Mouse (Mus musculus): ENCODE results near the gene Gipc3. TPM values are rescaled to one million over a fixed set of nuclear protein-coding genes. Genes with fewer than 3 reads are reported as not detected.

Gene Gipc3
- polyA plus RNA-seq, 1 experiment from 2014 or later: not detected

- H3K9me3 ChIP-seq (replicated peaks): no peaks in the 10 kb centered on the region
- no peak for DNase-seq (ENCODE audit: low spot score)
- H3K27me3 ChIP-seq (ENCODE audit: low read depth, poor library complexity, severe bottlenecking): no peaks in the 10 kb centered on the region
- 0 out of 2 replicates have a peak overlapping the region, but pooled peaks have one; percentile 3 for H3K4me3 ChIP-seq
- peaks cover 27% of the 10 kb centered on the region for H3K4me1 ChIP-seq
- H3K27ac ChIP-seq (replicated peaks): no peak overlapping the region; the same call in 1 of the 2 replicates
- H3K36me3 ChIP-seq: peaks cover 82% of the 10 kb centered on the region
- WGBS: 96% methylated on average over 21 of the region's 21 CpGs
These were observed 36.0 kb downstream of the Gipc3 start for GRCm38 (mm10) chr10:81306837-81307682.

- 93% methylated on average over 12 of the region's 12 CpGs for WGBS
- Histone ChIP-seq H3K9me3 (replicated peaks) (no peaks in the 10 kb centered on the region), H3K4me1 (peaks cover 34% of the 10 kb centered on the region), H3K27ac (replicated peaks) (no peak overlapping the region), H3K36me3 (peaks cover 77% of the 10 kb centered on the region), H3K4me3 (no peak overlapping the region), H3K27me3 (ENCODE audit: low read depth, poor library complexity, severe bottlenecking) (no peaks in the 10 kb centered on the region)
- no peak for DNase-seq (ENCODE audit: low spot score)
These were observed 36.8 kb downstream of the Gipc3 start for GRCm38 (mm10) chr10:81306173-81306668.

- no peaks in the 10 kb centered on the region for H3K27me3 ChIP-seq (ENCODE audit: low read depth, poor library complexity, severe bottlenecking)
- H3K4me3 ChIP-seq: no peak overlapping the region
- peaks cover 71% of the 10 kb centered on the region for H3K36me3 ChIP-seq
- WGBS: 95% methylated on average over 14 of the region's 14 CpGs
- no peak overlapping the region for H3K27ac ChIP-seq (replicated peaks)
- no peaks in the 10 kb centered on the region for H3K9me3 ChIP-seq (replicated peaks)
- H3K4me1 ChIP-seq: peaks cover 39% of the 10 kb centered on the region
- no peak for DNase-seq (ENCODE audit: low spot score)
These were observed 37.4 kb downstream of the Gipc3 start for GRCm38 (mm10) chr10:81305663-81306062.

GRCm38 (mm10) chr10:81304597-81305238 is 38.3 kb downstream of the Gipc3 start:
- Histone ChIP-seq H3K4me1 (peaks cover 48% of the 10 kb centered on the region), H3K27ac (replicated peaks) (peak overlapping the region; percentile 33; the same call in 1 of the 2 replicates), H3K36me3 (peaks cover 64% of the 10 kb centered on the region), H3K4me3 (0 out of 2 replicates have a peak overlapping the region, but pooled peaks have one; percentile 9), H3K9me3 (replicated peaks) (no peaks in the 10 kb centered on the region), H3K27me3 (ENCODE audit: low read depth, poor library complexity, severe bottlenecking) (no peaks in the 10 kb centered on the region)
- DNase-seq (ENCODE audit: low spot score): peak; percentile 62
- 24% methylated on average over 8 of the region's 9 CpGs for WGBS

GRCm38 (mm10) chr10:81303761-81304160 is 39.3 kb downstream of the Gipc3 start:
- no peaks in the 10 kb centered on the region for H3K27me3 ChIP-seq (ENCODE audit: low read depth, poor library complexity, severe bottlenecking)
- 81% methylated on average over 7 of the region's 7 CpGs for WGBS
- H3K4me1 ChIP-seq: peaks cover 58% of the 10 kb centered on the region
- no peak overlapping the region; the same call in 1 of the 2 replicates for H3K27ac ChIP-seq (replicated peaks)
- no peak for DNase-seq (ENCODE audit: low spot score)
- no peak overlapping the region for H3K4me3 ChIP-seq
- no peaks in the 10 kb centered on the region for H3K9me3 ChIP-seq (replicated peaks)
- H3K36me3 ChIP-seq: peaks cover 54% of the 10 kb centered on the region

GRCm38 (mm10) chr10:81303258-81303657 is 39.8 kb downstream of the Gipc3 start:
- 79% methylated on average over 10 of the region's 10 CpGs for WGBS
- peak overlapping the region; percentile 67; the same call in 1 of the 2 replicates for H3K27ac ChIP-seq (replicated peaks)
- peaks cover 58% of the 10 kb centered on the region for H3K4me1 ChIP-seq

GRCm38 (mm10) chr10:81302781-81303218 is 40.3 kb downstream of the Gipc3 start:
- 87% methylated on average over 14 of the region's 14 CpGs for WGBS
- no peaks in the 10 kb centered on the region for H3K9me3 ChIP-seq (replicated peaks)
- DNase-seq (ENCODE audit: low spot score): no peak
- H3K4me3 ChIP-seq: peak overlapping the region; percentile 20
- peaks cover 61% of the 10 kb centered on the region for H3K4me1 ChIP-seq
- H3K36me3 ChIP-seq: peaks cover 52% of the 10 kb centered on the region
- H3K27me3 ChIP-seq (ENCODE audit: low read depth, poor library complexity, severe bottlenecking): no peaks in the 10 kb centered on the region
- H3K27ac ChIP-seq (replicated peaks): peak overlapping the region; percentile 67; the same call in 1 of the 2 replicates

More at GRCm38 (mm10) chr10:81303258-81303657, 39.8 kb downstream of the Gipc3 start:
- Histone ChIP-seq H3K9me3 (replicated peaks) (no peaks in the 10 kb centered on the region), H3K4me3 (peak overlapping the region; percentile 20; the same call in 1 of the 2 replicates), H3K27me3 (ENCODE audit: low read depth, poor library complexity, severe bottlenecking) (no peaks in the 10 kb centered on the region), H3K36me3 (peaks cover 52% of the 10 kb centered on the region)
- DNase-seq (ENCODE audit: low spot score): no peak

GRCm38 (mm10) chr10:81302288-81302687 is 40.8 kb downstream of the Gipc3 start:
- H3K4me1 ChIP-seq: peaks cover 66% of the 10 kb centered on the region
- peak overlapping the region; percentile 9; the same call in 1 of the 2 replicates for H3K4me3 ChIP-seq
- 77% methylated on average over 4 of the region's 4 CpGs for WGBS
- peaks cover 49% of the 10 kb centered on the region for H3K36me3 ChIP-seq
- H3K9me3 ChIP-seq (replicated peaks): no peaks in the 10 kb centered on the region
- no peaks in the 10 kb centered on the region for H3K27me3 ChIP-seq (ENCODE audit: low read depth, poor library complexity, severe bottlenecking)
- H3K27ac ChIP-seq (replicated peaks): peak overlapping the region; percentile 67
- DNase-seq (ENCODE audit: low spot score): no peak

GRCm38 (mm10) chr10:81301321-81301720 is 41.7 kb downstream of the Gipc3 start:
- 0 out of 2 replicates have a peak overlapping the region, but pooled peaks have one; percentile 0 for H3K27ac ChIP-seq (replicated peaks)
- H3K27me3 ChIP-seq (ENCODE audit: low read depth, poor library complexity, severe bottlenecking): no peaks in the 10 kb centered on the region
- H3K4me1 ChIP-seq: peaks cover 73% of the 10 kb centered on the region
- no peaks in the 10 kb centered on the region for H3K9me3 ChIP-seq (replicated peaks)
- DNase-seq (ENCODE audit: low spot score): no peak
- H3K36me3 ChIP-seq: peaks cover 43% of the 10 kb centered on the region
- no peak overlapping the region for H3K4me3 ChIP-seq
- 81% methylated on average over 9 of the region's 9 CpGs for WGBS

GRCm38 (mm10) chr10:81300352-81300907 is 42.6 kb downstream of the Gipc3 start:
- WGBS: 88% methylated on average over 9 of the region's 9 CpGs
- Histone ChIP-seq H3K27me3 (ENCODE audit: low read depth, poor library complexity, severe bottlenecking) (no peaks in the 10 kb centered on the region), H3K4me3 (no peak overlapping the region), H3K36me3 (peaks cover 43% of the 10 kb centered on the region), H3K9me3 (replicated peaks) (no peaks in the 10 kb centered on the region), H3K27ac (replicated peaks) (0 out of 2 replicates have a peak overlapping the region, but pooled peaks have one; percentile 52), H3K4me1 (peaks cover 81% of the 10 kb centered on the region)
- DNase-seq (ENCODE audit: low spot score): no peak

GRCm38 (mm10) chr10:81299585-81300351 is 43.3 kb downstream of the Gipc3 start:
- no peak for DNase-seq (ENCODE audit: low spot score)
- H3K4me3 ChIP-seq: no peak overlapping the region
- peaks cover 85% of the 10 kb centered on the region for H3K4me1 ChIP-seq
- peak overlapping the region; percentile 52; the same call in 1 of the 2 replicates for H3K27ac ChIP-seq (replicated peaks)
- H3K27me3 ChIP-seq (ENCODE audit: low read depth, poor library complexity, severe bottlenecking): no peaks in the 10 kb centered on the region
- WGBS: 92% methylated on average over 14 of the region's 14 CpGs
- H3K9me3 ChIP-seq (replicated peaks): no peaks in the 10 kb centered on the region
- H3K36me3 ChIP-seq: peaks cover 39% of the 10 kb centered on the region

All from midbrain, embryonic 10.5 days (tissue).